Mouse (Mus musculus): ENCODE measurements around the gene Dyrk3. TPM values are rescaled to one million over a fixed set of nuclear protein-coding genes. Genes with fewer than 3 reads are reported as not detected.
"Not testable (repeated sequence)": the region's sequence is repeated elsewhere in the genome, so short reads cannot be mapped to it uniquely, and the experiment has no call there.

The Dyrk3 gene
- polyA plus RNA-seq, 1 experiment from 2014 or later = 19.4 TPM

DNA sequence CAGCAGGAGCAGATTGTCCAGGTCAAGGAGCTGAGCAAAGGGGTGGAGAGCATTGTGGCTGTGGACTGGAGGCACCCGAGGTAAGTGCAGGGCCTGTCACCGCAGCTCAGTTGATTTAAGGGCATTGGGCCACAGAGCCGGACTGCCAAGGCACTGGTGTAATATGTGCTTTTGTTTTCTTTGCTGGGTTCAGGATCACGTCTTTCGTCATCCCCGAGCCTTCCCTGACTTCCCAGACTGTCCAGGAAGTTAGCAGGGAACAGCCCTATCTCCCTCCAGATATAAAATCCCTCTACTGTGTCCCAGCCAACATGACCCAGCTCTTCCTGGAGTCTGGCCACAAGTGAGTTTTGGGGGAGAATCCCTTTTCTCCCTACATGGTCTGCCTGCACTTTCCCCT is 26.3 kb upstream of the Dyrk3 start:
- DNase-seq (ENCODE audit: low spot score) (no peak), ATAC-seq (no peak)
- no peak overlapping the region for H3K4me3 ChIP-seq (ENCODE audit: low read depth, low read length)
- no peak overlapping the region for H3K4me2 ChIP-seq (ENCODE audit: low read length)
- H3K36me3 ChIP-seq (ENCODE audit: control insufficient read depth, insufficient read depth, low read length) = peaks cover 93% of the 10 kb centered on the region
- H3K27ac ChIP-seq (ENCODE audit: low read depth, low read length) = no peak overlapping the region
- H3K4me1 ChIP-seq (ENCODE audit: control insufficient read depth, insufficient read depth, low read length) = no peaks in the 10 kb centered on the region
- WGBS = 91% methylated on average over 6 of the region's 6 CpGs
- no peak overlapping the region for H3K9ac ChIP-seq (ENCODE audit: low read length)
- H3K27me3 ChIP-seq (replicated peaks; ENCODE audit: control insufficient read depth, insufficient read depth, low read length) = no peaks in the 10 kb centered on the region
- H3K9me3 ChIP-seq (replicated peaks; ENCODE audit: control insufficient read depth, low read length) = no peaks in the 10 kb centered on the region

DNA sequence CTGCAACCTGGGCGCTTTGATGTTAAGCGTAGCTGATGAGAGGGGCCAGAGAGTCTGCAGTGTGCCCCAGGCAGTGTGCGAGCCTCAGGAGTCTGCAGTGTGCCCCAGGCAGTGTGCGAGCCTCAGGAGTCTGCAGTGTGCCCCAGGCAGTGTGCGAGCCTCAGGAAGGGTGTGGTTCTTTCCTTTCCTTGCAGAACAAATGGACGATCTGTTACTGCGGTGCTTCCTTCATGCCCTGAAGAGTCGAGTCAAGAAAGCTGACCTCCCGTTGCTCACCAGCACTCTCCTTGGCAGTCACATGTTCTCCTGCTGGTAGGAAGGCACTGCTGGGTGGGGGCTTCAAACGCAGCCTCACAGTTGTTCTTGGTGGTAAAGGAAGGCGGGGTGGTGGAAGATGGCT is 23.0 kb upstream of the Dyrk3 start:
- Histone ChIP-seq H3K4me3 (ENCODE audit: low read depth, low read length) (no peak overlapping the region), H3K9ac (ENCODE audit: low read length) (no peak overlapping the region), H3K36me3 (ENCODE audit: control insufficient read depth, insufficient read depth, low read length) (peaks cover 70% of the 10 kb centered on the region), H3K27me3 (replicated peaks; ENCODE audit: control insufficient read depth, insufficient read depth, low read length) (no peaks in the 10 kb centered on the region), H3K4me2 (ENCODE audit: low read length) (no peak overlapping the region), H3K27ac (ENCODE audit: low read depth, low read length) (no peak overlapping the region), H3K4me1 (ENCODE audit: control insufficient read depth, insufficient read depth, low read length) (no peaks in the 10 kb centered on the region), H3K9me3 (replicated peaks; ENCODE audit: control insufficient read depth, low read length) (no peaks in the 10 kb centered on the region)
- ATAC-seq (no peak), DNase-seq (ENCODE audit: low spot score) (no peak)
- 93% methylated on average over 11 of the region's 11 CpGs for WGBS

DNA sequence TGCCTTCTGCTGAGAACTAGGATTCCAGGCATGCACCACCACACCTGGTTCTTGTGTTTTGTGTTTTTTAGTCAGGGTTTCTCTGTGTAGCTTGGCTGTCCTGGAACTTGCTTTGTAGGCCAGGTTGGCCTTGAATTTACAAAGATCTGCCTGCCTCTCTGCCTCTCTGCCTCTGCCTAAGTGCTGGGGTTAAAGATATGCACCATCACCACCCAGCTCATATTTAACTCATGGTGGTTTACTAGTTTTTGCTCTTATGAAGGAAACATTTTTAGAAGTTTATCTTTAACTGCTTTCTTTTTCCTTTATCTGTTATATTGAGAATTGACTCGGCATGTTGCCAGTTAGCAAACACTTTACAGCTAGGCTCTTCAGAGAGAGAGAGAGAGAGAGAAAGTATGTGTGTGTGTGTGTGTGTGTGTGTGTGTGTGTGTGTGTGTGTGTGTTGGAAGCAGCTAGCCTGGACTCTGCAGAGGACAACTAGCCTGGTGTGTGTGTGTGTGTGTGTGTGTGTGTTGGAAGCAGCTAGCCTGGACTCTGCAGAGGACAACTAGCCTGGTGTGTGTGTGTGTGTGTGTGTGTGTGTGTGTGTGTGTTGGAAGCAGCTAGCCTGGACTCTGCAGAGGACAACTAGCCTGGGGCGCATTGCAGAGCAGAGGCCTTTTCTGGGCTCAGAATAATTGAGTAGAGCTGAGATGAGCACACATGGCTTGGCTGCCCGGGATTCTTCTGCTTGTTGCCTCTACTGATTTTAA is 21.6 kb upstream of the Dyrk3 start:
- H3K4me1 ChIP-seq (ENCODE audit: control insufficient read depth, insufficient read depth, low read length); H3K27me3 ChIP-seq (replicated peaks; ENCODE audit: control insufficient read depth, insufficient read depth, low read length); H3K4me2 ChIP-seq (ENCODE audit: low read length); H3K27ac ChIP-seq (ENCODE audit: low read depth, low read length); DNase-seq (ENCODE audit: low spot score); H3K4me3 ChIP-seq (ENCODE audit: low read depth, low read length); H3K9me3 ChIP-seq (replicated peaks; ENCODE audit: control insufficient read depth, low read length); H3K9ac ChIP-seq (ENCODE audit: low read length); ATAC-seq: not testable (repeated sequence)
- WGBS = 95% methylated on average over 3 of the region's 3 CpGs
- H3K36me3 ChIP-seq (ENCODE audit: control insufficient read depth, insufficient read depth, low read length) = peaks cover 56% of the 10 kb centered on the region

DNA sequence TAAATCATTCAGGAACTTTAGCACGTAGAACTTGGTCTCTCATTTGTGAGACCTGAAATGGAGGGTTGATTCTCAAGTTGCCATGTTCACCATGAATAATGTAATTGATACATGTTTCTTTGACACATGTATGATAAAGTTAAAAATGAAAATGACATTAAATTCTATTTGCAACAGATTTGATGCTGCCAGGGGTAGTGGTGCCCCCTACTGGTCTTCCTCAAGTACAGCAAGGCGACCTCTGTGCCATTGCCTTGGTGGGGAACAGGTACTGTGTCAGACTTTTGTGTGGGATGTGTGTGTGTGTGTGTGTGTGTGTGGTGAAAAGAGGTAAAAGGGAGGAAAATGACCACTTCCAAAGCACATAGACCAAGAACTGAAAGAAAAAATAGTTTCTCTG is 17.3 kb upstream of the Dyrk3 start:
- 49% methylated on average over 2 of the region's 2 CpGs for WGBS

DNA sequence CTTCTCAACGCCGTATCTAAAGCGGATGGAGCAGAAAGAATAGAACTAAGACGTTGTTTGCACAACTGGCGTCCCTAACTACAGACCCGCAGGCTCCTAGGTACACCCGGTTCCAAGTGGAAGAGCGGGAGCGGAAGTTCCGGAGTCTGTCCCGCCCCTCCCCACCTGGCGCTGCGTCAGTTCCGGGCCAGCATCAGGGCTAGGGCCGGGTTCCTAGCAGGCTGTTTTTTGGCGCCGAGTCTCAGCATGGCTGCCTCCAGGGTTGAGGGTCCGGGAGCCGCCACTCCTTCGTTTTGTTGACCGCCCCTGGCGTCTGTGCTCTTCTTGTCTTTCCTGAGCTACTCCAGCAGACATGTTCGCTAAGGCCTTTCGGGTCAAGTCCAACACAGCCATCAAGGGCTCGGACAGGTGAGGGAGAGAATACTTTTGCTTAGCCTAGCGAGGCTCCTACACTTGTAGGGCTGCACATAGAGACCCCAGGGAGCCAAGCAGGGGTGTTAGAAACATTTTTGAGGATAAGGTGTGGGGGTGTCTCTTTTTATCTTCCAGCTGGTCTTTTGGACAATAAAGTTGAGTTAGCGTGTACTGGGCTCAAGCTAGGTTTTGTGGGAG is 15.0 kb upstream of the Dyrk3 start, which contains the start of gene Eif2d:
Gene Eif2d (plus strand): TSS at position 164 of the 612 bp plus-strand sequence.
- DNase-seq (ENCODE audit: low spot score) (peak; percentile 94), ATAC-seq (peak; percentile 99)
- no peaks in the 10 kb centered on the region for H3K27me3 ChIP-seq (replicated peaks; ENCODE audit: control insufficient read depth, insufficient read depth, low read length)
- H3K9me3 ChIP-seq (replicated peaks; ENCODE audit: control insufficient read depth, low read length) = no peaks in the 10 kb centered on the region
- WGBS = under 1% methylated on average over 27 of the region's 27 CpGs
- peak within 1 kb of the TSS; percentile 83 for H3K9ac ChIP-seq (ENCODE audit: low read length)
- peak within 1 kb of the TSS; percentile 67 for H3K4me2 ChIP-seq (ENCODE audit: low read length)
- no peak within 1 kb of the TSS; the same call in 1 of the 2 replicates for H3K27ac ChIP-seq (ENCODE audit: low read depth, low read length)
- H3K4me3 ChIP-seq (ENCODE audit: low read depth, low read length) = peak within 1 kb of the TSS; percentile 80
- H3K36me3 ChIP-seq (ENCODE audit: control insufficient read depth, insufficient read depth, low read length) = peaks cover 1% of the 10 kb centered on the region
- H3K4me1 ChIP-seq (ENCODE audit: control insufficient read depth, insufficient read depth, low read length) = peaks cover 6% of the 10 kb centered on the region; the same call in 1 of the 2 replicates

More for the DNA sequence above, 17.3 kb upstream of the Dyrk3 start:
- ATAC-seq (no peak), DNase-seq (ENCODE audit: low spot score) (peak; percentile 55)
- no peaks in the 10 kb centered on the region for H3K27me3 ChIP-seq (replicated peaks; ENCODE audit: control insufficient read depth, insufficient read depth, low read length)
- no peaks in the 10 kb centered on the region for H3K9me3 ChIP-seq (replicated peaks; ENCODE audit: control insufficient read depth, low read length)
- peaks cover 17% of the 10 kb centered on the region for H3K36me3 ChIP-seq (ENCODE audit: control insufficient read depth, insufficient read depth, low read length)
- H3K4me3 ChIP-seq (ENCODE audit: low read depth, low read length) = no peak overlapping the region
- no peak overlapping the region for H3K27ac ChIP-seq (ENCODE audit: low read depth, low read length)
- H3K4me2 ChIP-seq (ENCODE audit: low read length) = no peak overlapping the region
- H3K4me1 ChIP-seq (ENCODE audit: control insufficient read depth, insufficient read depth, low read length) = peaks cover 6% of the 10 kb centered on the region; the same call in 1 of the 2 replicates
- H3K9ac ChIP-seq (ENCODE audit: low read length) = no peak overlapping the region

DNA sequence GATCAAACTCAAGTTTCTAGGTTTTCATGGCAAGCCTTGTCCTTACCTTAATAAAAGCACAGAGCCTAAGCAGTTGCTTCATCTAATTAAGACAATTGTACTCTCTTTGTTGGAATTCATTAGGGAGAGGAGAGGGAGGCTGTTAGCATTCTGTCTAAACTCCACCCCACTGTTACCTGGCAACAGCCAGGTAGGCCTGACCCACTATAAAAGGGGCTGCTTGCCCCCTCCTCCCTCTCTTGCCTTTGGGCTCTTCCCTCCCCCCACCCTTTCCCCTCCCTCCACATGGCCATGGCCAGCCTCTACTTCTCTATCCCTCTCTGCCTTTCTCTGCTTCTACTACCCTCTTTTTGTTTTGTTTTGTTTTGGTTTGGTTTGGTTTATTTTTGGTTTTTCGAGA is 11.4 kb upstream of the Dyrk3 start:
- Histone ChIP-seq H3K27me3 (replicated peaks; ENCODE audit: control insufficient read depth, insufficient read depth, low read length) (no peaks in the 10 kb centered on the region), H3K27ac (ENCODE audit: low read depth, low read length) (no peak overlapping the region), H3K4me3 (ENCODE audit: low read depth, low read length) (no peak overlapping the region), H3K4me1 (ENCODE audit: control insufficient read depth, insufficient read depth, low read length) (peaks cover 6% of the 10 kb centered on the region; the same call in 1 of the 2 replicates), H3K9ac (ENCODE audit: low read length) (no peak overlapping the region), H3K9me3 (replicated peaks; ENCODE audit: control insufficient read depth, low read length) (no peaks in the 10 kb centered on the region), H3K4me2 (ENCODE audit: low read length) (no peak overlapping the region), H3K36me3 (ENCODE audit: control insufficient read depth, insufficient read depth, low read length) (no peaks in the 10 kb centered on the region)
- 86% methylated on average over 1 of the region's 1 CpGs for WGBS
- ATAC-seq (no peak), DNase-seq (ENCODE audit: low spot score) (no peak)

DNA sequence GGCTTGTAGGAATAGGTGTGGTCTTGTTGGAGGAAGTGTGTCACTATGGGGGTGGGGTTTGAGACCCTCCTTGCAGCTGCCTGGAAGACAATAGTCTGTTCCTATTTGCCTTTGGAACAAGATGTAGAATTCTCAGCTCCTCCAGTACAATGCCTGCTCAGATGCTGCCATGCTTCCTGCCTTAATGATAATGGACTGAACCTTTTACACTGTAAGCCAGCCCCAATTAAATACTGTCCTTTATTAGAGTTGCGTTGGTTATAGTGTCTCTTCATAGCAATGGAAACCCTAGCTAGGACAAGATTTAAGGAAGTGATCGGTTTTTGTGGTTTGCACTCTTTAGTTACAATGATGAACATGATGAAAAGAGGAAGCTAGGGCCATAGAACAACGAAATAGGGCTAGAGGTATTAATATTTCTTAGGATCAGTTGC is 8.1 kb upstream of the Dyrk3 start:
- no peak for ATAC-seq
- H3K4me2 ChIP-seq (ENCODE audit: low read length) = no peak overlapping the region

DNA sequence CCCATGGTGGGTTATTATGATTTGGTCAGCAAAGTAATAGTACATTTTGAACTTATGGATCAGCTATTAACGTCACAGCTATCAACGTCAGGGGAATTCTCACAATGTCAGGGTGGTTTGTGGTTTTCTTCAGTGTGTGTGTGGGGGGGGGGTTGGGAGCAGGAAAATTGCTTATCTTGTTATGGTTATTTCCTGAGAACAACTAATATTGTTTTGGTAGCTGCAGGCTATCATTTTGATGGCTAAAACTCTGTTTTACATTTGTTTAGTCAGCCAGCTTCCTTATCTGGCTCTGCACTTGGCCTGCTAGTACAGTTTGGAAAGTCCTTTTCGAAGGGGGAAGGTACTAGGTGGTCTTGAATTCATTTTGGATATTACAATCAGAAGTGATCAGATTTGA is 7.1 kb upstream of the Dyrk3 start:
- H3K4me3 ChIP-seq (ENCODE audit: low read depth, low read length); H3K9me3 ChIP-seq (replicated peaks; ENCODE audit: control insufficient read depth, low read length); ATAC-seq; H3K27ac ChIP-seq (ENCODE audit: low read depth, low read length); H3K36me3 ChIP-seq (ENCODE audit: control insufficient read depth, insufficient read depth, low read length); H3K27me3 ChIP-seq (replicated peaks; ENCODE audit: control insufficient read depth, insufficient read depth, low read length); H3K9ac ChIP-seq (ENCODE audit: low read length); H3K4me2 ChIP-seq (ENCODE audit: low read length); H3K4me1 ChIP-seq (ENCODE audit: control insufficient read depth, insufficient read depth, low read length); DNase-seq (ENCODE audit: low spot score): not testable (repeated sequence)
- 90% methylated on average over 3 of the region's 3 CpGs for WGBS

More for the DNA sequence above, 8.1 kb upstream of the Dyrk3 start:
- 84% methylated on average over 3 of the region's 3 CpGs for WGBS
- no peak overlapping the region for H3K9ac ChIP-seq (ENCODE audit: low read length)
- H3K36me3 ChIP-seq (ENCODE audit: control insufficient read depth, insufficient read depth, low read length) = no peaks in the 10 kb centered on the region
- H3K4me3 ChIP-seq (ENCODE audit: low read depth, low read length) = no peak overlapping the region
- H3K9me3 ChIP-seq (replicated peaks; ENCODE audit: control insufficient read depth, low read length) = no peaks in the 10 kb centered on the region
- no peak overlapping the region for H3K27ac ChIP-seq (ENCODE audit: low read depth, low read length)
- no peak for DNase-seq (ENCODE audit: low spot score)
- H3K27me3 ChIP-seq (replicated peaks; ENCODE audit: control insufficient read depth, insufficient read depth, low read length) = no peaks in the 10 kb centered on the region
- H3K4me1 ChIP-seq (ENCODE audit: control insufficient read depth, insufficient read depth, low read length) = no peaks in the 10 kb centered on the region

DNA sequence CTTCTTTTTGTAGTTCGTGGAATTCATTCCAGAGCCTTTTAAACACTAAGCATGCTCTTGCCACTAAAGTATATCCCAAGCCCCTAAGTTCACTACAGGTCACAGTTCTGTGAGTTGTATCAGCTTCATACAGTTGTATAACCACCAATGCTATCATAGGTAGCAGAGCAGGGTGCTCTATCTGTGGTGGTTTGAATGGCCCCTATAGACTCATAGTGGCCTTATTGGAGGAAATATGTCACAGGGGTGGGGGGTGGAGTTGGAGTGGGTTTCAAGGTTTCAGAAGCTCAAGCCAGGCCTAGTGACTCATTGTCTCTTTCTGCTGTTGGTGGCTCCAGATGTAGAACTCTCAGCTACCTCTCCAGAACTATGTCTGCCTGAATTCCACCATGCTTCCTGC is 4.3 kb upstream of the Dyrk3 start:
- Histone ChIP-seq H3K4me3 (ENCODE audit: low read depth, low read length) (no peak overlapping the region), H3K27ac (ENCODE audit: low read depth, low read length) (no peak overlapping the region), H3K4me1 (ENCODE audit: control insufficient read depth, insufficient read depth, low read length) (no peaks in the 10 kb centered on the region), H3K9me3 (replicated peaks; ENCODE audit: control insufficient read depth, low read length) (no peaks in the 10 kb centered on the region), H3K36me3 (ENCODE audit: control insufficient read depth, insufficient read depth, low read length) (no peaks in the 10 kb centered on the region), H3K4me2 (ENCODE audit: low read length) (no peak overlapping the region), H3K9ac (ENCODE audit: low read length) (no peak overlapping the region), H3K27me3 (replicated peaks; ENCODE audit: control insufficient read depth, insufficient read depth, low read length) (no peaks in the 10 kb centered on the region)
- 68% methylated on average over 1 of the region's 1 CpGs for WGBS
- no peak for ATAC-seq
- DNase-seq (ENCODE audit: low spot score) = no peak
